21 mouse cellular contexts compared by ENCODE assay signal in genomic region chr15:82071816-82072469, GRCm38 (mm10). TPM values are rescaled to one million over a fixed set of nuclear protein-coding genes. Genes with fewer than 3 reads are reported as not detected.
"Had no signal": no experiment of that assay in that cellular context is flagged by ENCODE, and none has a peak within 500 bp of the region (broad histone marks: within the 10 kb centered on the region; RNA-seq: fewer than 3 reads in every experiment).

No protein-coding gene starts in this region.

- H3K9me3 ChIP-seq: intestine, embryonic 15.5 days; kidney, embryonic 15.5 days; liver, embryonic 13.5 days; stomach, embryonic 15.5 days had no signal

- H3K27ac ChIP-seq: intestine, embryonic 15.5 days; kidney, embryonic 15.5 days; layer of hippocampus, adult 2 months; liver, embryonic 13.5 days; macrophage; stomach, embryonic 15.5 days had no signal

- DNase-seq: kidney, adult 11 months; kidney, adult 8-10 months; kidney, postnatal 10 days; liver, embryonic 13.5 days; lung, adult 2 months; lung, postnatal 14 days; midbrain, embryonic 14.5 days; right cerebral cortex, postnatal 4 days; thymus, adult 2 months; thymus, postnatal 14 days; thymus, postnatal 4 days had no signal

- H3K36me3 ChIP-seq: intestine, embryonic 15.5 days; kidney, embryonic 15.5 days; liver, embryonic 13.5 days; stomach, embryonic 15.5 days had no signal

- H3K4me1 ChIP-seq: liver, embryonic 13.5 days had no signal

- H3K9ac ChIP-seq: intestine, embryonic 15.5 days; kidney, embryonic 15.5 days; liver, embryonic 13.5 days; stomach, embryonic 15.5 days had no signal

- H3K4me3 ChIP-seq: intestine, embryonic 15.5 days; kidney, embryonic 15.5 days; layer of hippocampus, adult 2 months; liver, embryonic 13.5 days; stomach, embryonic 15.5 days had no signal

RNA-seq across cellular contexts. Expression of gene Mei1, which starts 2.1 kb away (rescaled TPM):
- total RNA-seq: liver, adult 2 months; megakaryocyte, adult 5-6 weeks; midbrain, postnatal 0 days had no signal

RNA-seq across cellular contexts. Expression of gene 4930407I10Rik, which starts 13.0 kb away (rescaled TPM):
- total RNA-seq: layer of hippocampus, adult 2 months; layer of hippocampus, postnatal 14 days; left cerebral cortex, postnatal 36 days; liver, adult 2 months; megakaryocyte, adult 5-6 weeks; midbrain, postnatal 0 days had no signal
